Mouse (Mus musculus): Measurements from ENCODE around the gene Abca7.
"Not testable (repeated sequence)": the region's sequence is repeated elsewhere in the genome, so short reads cannot be mapped to it uniquely, and the experiment has no call there.

Abca7 gene

GRCm38 (mm10) chr10:79996272-79997033 is at the start of gene Abca7:
Gene Abca7 (plus strand): TSS chr10:79996494.
- peak; percentile 97 for DNase-seq (ENCODE audit: low read depth, low spot score)

- DNase-seq (ENCODE audit: low read depth, low spot score), result no peak
These were observed 49.5 kb upstream of the Abca7 start for GRCm38 (mm10) chr10:79946752-79947322.

- no peak for DNase-seq (ENCODE audit: low read depth, low spot score)
These were observed 48.8 kb upstream of the Abca7 start for GRCm38 (mm10) chr10:79947502-79947901.

- DNase-seq (ENCODE audit: low read depth, low spot score), result no peak
These were observed 46.4 kb upstream of the Abca7 start for GRCm38 (mm10) chr10:79949873-79950272.

GRCm38 (mm10) chr10:79950661-79951060 is 45.6 kb upstream of the Abca7 start:
- DNase-seq (ENCODE audit: low read depth, low spot score), result no peak

- DNase-seq (ENCODE audit: low read depth, low spot score), result no peak
These were observed 42.3 kb upstream of the Abca7 start for GRCm38 (mm10) chr10:79953946-79954345.

GRCm38 (mm10) chr10:79955691-79956090 is 40.6 kb upstream of the Abca7 start:
- no peak for DNase-seq (ENCODE audit: low read depth, low spot score)

- no peak for DNase-seq (ENCODE audit: low read depth, low spot score)
These were observed 39.6 kb upstream of the Abca7 start for GRCm38 (mm10) chr10:79956643-79957154.

GRCm38 (mm10) chr10:79958140-79958816 is 38.0 kb upstream of the Abca7 start:
- DNase-seq (ENCODE audit: low read depth, low spot score), result peak; percentile 81

- not testable (repeated sequence) for DNase-seq (ENCODE audit: low read depth, low spot score)
These were observed 36.9 kb upstream of the Abca7 start for GRCm38 (mm10) chr10:79959412-79959811.

GRCm38 (mm10) chr10:79959847-79960601 is 36.3 kb upstream of the Abca7 start, which contains the start of gene Wdr18:
Gene Wdr18 (plus strand): TSS chr10:79960152.
- DNase-seq (ENCODE audit: low read depth, low spot score), result peak; percentile 100

GRCm38 (mm10) chr10:79960671-79961294 is 35.5 kb upstream of the Abca7 start:
- no peak for DNase-seq (ENCODE audit: low read depth, low spot score)

GRCm38 (mm10) chr10:79964727-79965126 is 31.6 kb upstream of the Abca7 start:
- no peak for DNase-seq (ENCODE audit: low read depth, low spot score)

GRCm38 (mm10) chr10:79965325-79965724 is 31.0 kb upstream of the Abca7 start:
- no peak for DNase-seq (ENCODE audit: low read depth, low spot score)

GRCm38 (mm10) chr10:79966886-79967400 is 29.4 kb upstream of the Abca7 start:
- DNase-seq (ENCODE audit: low read depth, low spot score), result no peak

GRCm38 (mm10) chr10:79968181-79968580 is 28.1 kb upstream of the Abca7 start:
- no peak for DNase-seq (ENCODE audit: low read depth, low spot score)

- DNase-seq (ENCODE audit: low read depth, low spot score), result no peak
These were observed 27.1 kb upstream of the Abca7 start for GRCm38 (mm10) chr10:79969124-79969568.

- DNase-seq (ENCODE audit: low read depth, low spot score), result no peak
These were observed 25.7 kb upstream of the Abca7 start, which contains the start of gene Grin3b for GRCm38 (mm10) chr10:79970415-79971182. Gene Grin3b (plus strand): TSS chr10:79970715.

GRCm38 (mm10) chr10:79971183-79971497 is 25.2 kb upstream of the Abca7 start:
- no peak for DNase-seq (ENCODE audit: low read depth, low spot score)

- no peak for DNase-seq (ENCODE audit: low read depth, low spot score)
These were observed 23.5 kb upstream of the Abca7 start for GRCm38 (mm10) chr10:79972831-79973230.
